Mouse (Mus musculus) forelimb bud, embryonic 11.5 days (tissue): ENCODE measurements around the gene Nfkb2.

ENCODE experiments used
- DNase-seq: peaks from one replicate; pipeline ENCODE4 v3.0.0-alpha.2; 2012; ENCODE audit warnings: low read depth, low spot score

The Nfkb2 gene

DNA sequence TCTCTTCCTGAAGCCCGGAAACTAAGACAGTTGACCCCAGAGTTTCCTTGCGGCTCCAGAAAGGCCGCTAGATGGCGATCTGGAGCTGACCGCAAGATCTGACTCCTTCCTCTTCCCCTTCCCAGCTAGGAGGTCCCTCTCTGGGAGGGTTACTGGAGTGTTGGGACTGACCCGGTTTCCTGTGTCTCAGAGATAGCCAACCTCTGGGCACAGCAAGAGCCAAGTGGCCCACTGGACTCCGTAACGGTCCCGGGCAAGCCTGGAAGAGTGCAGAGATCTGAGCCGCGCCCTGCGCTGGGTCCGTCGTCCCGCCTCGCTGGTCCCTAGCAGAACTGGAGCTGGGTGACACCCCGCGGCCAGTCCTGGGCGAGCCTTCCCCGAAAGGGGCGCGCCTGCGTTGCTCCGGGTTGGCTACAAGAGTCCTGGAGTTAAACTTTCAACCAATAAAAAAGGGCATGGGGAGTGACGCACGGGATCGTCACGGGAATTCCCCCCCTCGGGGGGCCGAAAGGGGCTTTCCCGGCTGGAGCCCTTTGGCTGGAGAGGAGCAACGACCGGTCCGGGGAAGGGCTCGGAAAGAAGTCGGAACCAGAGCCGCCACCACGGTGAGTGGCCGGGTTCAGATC lies at the start of gene Nfkb2:
TSS of gene Nfkb2 (plus strand) at position 105 of the 626 bp plus-strand sequence.
- peak; percentile 89 for DNase-seq

DNA sequence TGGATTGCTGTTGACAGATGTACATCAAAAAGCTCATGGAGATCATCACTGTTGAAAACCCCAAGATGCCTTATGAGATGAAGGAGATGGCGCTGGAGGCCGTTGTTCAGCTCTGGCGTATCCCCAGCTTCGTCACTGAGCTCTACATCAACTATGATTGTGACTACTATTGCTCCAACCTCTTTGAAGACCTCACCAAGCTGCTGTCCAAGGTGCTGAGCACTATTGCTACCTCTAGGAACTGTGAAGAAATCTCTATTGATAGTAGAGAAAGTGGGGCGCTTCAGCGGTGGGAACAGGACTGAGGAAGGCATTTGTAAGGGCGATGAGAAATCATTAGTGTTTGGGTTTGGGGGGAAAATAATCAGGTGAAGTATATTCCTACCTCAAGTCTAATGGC lies 39.4 kb upstream of the Nfkb2 start:
- DNase-seq, result no peak

DNA sequence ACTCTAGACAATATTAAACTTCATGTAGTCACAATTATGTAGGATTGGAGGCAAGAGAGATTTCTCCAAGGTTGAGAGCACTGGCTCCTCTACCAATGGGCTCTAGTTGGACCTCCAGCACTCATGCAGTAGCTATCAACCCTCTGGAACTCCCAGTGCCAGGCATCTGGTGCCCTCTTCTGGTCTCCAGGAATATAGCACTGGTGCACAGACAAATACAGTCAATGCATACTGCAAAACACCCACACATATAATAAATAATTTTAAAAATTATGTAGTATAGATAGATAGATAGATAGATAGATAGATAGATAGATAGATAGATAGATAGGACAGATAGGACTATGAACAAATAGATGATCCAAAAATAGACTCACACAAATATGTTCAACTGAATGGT lies 28.8 kb upstream of the Nfkb2 start:
- DNase-seq, result no peak

DNA sequence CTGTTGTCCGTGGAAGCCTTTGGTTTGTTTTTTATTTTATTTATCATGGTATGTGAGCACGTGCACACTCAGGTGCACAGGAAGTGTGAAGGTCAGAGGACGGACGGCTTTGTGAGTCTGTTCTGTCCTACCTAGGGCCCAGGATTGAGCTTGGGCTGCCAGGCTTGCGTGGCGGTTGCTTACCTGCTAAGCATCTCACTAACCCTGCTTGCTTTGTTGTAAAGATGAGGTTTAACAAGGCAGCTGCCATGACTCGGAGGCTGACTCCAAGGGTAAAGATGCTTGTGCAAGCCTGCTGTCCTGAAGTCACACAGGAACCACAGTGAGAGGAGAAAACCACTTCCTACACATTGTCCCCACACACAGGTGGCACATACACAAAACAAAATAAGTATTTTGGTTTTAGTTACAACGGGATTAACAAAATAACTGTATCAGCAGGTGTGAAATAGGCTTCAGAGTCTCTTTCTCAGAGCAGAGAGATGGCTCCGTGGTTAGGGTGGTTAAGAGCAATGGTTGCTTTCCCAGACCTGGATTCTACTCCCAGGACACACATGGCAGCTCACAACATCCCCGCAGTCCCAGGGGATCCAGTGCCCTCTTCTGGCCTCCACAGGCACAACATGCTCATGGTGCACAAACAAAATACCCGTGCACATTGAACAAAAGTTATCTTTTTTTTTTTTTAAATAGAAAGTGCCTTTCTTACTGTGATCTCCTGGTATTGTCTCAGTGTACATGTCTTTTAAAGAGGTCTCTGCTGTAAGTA lies 21.9 kb upstream of the Nfkb2 start:
- DNase-seq, result no peak

DNA sequence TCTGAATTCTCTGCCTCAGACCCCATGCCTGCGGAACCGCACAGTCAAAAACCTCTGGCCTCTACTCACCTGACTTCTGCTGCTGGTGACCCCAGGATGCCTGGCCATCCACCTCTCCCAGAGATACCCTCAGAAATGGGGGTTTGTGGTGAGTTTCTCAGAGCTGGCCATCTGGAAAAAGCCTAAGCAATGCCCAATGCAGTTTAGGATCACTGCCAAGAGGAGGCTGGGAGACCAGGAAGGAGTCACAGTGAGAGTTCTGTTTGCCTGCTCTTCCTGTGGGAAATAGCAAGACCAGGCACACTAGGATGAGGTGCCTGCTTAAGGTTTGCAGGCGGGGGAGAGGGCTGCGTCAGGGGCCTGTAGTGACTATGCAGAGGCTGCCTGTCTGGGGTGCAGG lies 19.4 kb upstream of the Nfkb2 start:
- no peak for DNase-seq

DNA sequence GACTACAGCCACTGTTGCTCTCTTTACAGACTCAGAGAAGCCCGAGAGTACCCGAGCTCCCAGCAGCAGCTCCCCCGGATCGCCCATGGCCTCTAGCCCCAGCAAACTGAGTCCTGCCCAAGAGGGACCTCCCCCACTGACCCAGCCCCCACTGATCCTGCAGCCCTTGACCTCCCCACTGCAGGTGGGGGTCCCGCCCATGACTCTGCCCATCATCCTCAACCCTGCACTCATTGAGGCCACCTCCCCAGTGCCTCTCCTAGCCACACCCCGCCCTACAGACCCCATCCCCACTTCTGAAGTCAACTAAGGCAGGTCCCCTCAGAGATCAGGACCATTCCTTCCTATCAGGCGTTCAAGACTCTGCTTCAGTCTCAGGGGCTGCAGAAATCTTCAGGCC lies 18.5 kb upstream of the Nfkb2 start:
- DNase-seq, result no peak

DNA sequence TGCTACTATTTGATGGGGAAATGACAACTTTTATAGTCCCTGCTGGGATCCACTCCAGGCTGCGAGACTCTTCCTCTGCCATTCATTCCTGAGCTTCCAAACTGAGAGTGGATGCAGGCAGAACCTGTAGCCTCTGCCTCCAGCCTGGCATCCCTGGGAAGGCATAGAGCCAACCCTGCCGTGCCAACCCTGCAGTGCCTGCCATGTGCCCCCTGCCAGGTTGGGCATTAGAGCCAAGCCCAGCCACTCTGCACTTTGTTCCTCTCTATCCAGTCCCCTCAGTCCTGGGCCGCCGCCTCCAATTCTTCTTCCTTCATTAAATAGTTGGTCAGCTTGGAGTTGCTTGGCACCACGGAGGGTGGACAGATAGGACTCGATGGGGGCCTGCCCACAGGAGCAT lies 18.1 kb upstream of the Nfkb2 start:
- DNase-seq, result no peak

DNA sequence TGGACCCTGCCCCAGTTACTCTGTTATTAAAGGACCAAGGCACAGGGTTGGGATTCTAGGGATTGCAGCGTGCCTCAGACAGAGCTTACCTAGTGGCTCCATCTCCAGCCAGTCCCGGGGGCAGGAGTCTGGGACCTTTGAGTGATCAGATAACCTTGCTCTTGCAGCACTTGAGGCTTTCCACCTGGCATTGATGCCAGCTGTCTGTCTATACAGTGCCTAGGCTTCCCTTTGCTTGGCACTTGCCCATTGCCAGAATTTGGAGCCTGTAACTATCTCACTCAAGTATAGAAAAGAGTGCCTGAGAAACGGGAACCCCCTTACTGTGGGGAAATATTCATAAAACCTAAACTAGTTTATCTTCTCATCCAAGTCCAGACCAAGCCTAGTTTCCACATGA lies 17.2 kb upstream of the Nfkb2 start:
- DNase-seq, result no peak

DNA sequence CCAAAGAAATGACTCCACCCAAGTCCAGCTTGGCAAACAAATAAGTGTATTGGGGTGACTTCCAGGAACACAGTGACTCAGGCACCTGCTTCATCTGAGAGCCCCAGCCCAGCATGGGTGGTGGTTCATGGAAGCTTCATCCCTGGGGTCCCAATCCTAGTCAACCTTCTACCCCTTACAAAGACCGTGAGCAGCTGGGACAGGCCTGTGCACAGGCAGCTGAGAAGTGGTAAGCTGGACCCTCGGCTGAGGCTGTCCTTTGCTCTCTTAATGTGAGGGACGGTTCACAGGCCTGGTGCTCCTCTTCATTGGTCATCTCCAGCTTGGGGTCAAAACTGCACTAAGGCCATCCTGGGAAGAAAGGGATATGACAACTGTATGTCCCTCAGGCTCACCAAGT lies 16.6 kb upstream of the Nfkb2 start:
- DNase-seq, result no peak

DNA sequence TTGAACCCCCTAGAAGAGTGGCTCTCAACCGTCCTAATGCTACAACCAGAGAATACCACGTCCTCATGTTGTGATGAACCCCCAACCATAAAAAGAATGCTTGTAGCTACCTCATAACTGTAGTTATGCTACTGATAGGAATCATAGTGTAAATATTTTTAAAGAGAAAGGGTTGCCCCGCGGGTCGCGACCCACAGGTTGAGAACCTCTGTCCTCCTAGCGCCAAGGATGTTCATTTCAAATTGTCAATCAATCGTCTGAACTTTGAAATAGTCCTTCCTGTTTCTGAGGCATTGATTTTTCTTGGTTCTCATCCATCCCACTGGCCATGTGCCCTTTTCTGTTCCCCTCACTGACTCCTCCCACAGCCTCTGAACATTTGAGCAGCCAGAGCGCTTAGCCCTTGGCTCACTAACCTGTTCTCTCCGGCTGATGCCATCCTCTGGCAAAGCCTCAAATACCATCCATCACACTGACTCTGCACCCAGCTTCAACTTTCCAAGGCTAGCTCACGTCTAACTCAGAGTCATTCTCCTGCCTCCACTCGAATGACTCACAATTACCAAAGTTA lies 13.5 kb upstream of the Nfkb2 start:
- DNase-seq, result no peak

DNA sequence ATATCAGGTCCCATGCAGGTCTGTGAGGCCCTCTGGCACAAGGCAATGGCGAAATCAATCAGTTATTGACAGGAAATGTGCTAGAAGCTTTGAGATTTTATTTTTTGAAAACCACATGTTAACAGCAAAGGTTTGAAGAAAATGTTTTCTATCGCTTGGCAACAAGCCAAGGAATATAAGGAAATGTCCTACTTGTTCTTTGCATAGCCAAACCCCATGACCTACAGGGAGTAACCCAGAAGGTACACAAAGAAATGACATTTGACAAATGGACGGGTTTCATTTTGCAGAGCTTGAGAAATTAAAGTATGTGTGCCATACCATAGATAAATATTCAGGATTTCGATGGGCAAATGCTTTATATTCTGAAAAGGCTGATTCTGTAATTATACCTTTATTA lies 7.2 kb upstream of the Nfkb2 start:
- no peak for DNase-seq

DNA sequence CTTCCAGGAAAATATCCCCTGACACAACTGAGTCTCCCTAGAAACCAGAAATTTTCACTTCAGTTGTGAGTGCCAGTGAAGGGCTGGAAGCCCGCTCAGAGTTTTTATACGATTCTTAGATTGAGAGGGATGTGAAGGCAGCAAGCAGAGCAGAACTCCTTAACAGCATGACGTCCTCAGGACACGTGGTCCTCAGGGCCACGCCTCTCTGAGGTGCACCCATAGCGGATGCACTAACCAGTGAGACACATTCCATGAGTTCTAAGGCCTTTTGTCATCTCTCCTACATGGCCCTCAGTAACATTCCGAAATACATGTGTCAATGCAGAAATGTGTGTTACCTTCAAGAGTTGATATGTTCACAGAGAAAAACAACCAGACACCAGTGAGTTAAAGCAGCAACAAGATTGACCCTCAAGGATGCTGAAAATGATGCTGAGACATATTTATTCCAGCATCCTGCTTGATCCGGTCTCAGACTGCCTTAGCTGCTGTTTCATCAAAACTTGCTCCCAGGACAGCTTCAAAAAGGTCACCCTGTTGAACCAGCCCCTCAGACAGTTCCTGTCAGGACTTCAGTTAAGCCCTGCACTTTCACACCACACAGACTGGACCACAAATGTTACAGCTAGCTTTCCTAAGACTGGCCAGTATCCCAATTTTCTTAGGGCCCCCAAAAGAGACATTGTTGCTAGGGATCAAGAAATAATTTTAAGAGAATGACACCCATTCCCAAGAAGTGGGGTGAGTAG lies 3.6 kb upstream of the Nfkb2 start:
- no peak for DNase-seq

DNA sequence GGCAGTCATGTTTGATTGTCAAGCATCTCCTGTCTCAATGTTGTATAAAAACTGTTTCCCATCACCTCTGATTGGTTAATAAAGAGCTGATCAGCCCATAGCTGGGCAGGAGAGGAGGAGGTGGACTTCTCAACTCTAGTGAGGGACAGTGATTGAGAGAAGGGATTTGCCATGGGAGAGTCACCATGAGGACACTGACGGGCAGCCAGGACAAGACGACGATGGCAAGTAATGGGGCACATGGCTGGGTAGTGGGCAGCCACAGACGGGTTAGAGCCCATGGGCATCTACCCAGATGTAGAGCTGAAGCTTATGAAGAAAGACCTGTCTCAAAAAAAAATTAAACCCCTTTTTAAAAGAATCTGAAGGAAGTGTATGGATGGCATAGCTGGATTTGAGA lies 1.6 kb upstream of the Nfkb2 start:
- DNase-seq, result no peak

DNA sequence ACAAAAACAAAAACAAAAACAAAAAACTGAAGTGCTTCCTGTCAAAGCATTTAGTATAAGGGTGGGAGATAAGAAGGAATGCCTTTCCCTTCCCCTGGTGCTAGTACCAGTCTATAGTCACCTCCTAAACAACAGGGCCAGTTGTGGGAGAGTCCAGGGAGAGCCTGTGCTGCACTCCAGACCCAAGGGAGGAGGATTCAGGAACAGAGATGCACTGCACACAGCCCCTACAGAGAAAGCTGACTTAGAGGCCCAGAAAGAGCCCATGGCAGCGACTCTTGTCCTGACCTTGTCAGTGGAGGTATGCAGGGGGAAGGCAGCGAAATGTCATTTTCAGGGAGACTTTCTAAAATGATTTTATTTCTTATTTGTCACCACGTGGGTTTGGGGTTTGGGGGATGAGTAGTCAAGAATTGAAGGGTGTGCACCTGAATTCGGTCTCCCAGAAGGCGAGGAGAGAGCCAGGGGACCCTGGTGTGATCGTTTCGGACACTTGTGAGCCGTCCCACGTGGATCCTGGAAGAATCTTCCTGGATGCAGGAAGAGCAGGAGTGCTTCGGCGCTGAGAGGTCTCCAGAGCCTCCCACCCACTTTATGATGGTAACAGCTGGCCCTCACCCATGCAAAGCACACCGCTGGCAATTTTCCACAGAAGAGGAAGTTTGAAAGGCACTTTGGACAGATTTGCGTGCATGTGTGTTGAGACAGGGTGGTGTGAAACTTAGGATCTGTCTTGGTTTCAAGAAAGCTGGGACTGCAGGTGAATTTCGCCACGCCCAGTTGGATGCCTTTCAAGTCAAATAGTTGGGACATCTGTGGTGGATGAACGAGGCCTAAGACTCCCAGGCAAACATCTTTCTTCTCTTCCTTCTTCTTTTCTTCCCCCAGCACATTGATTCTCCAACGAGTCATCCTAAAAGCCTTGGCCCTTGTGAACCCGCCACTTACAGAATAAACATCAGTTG lies 587 bp upstream of the Nfkb2 start:
- DNase-seq, result no peak

DNA sequence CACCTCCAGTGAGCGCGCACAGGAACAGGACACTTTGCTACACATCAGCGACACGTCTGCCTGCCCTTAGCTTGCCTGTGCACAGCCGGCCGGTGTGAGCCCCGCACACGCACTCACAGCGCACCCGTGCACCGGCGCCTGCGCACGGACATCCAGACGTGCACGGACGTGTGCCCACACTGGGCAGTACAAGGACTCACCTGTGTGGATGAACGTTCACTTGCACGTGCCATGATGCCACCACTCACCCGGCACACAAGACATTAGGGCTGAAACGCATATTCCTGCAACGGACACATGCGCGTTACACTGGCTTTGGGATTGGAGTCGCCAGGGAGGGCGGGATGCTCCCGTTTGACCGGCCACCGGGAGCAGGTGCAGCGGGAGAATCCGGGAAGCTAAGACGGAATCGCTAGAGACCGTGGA lies 801 bp downstream of the Nfkb2 start:
- no peak for DNase-seq

DNA sequence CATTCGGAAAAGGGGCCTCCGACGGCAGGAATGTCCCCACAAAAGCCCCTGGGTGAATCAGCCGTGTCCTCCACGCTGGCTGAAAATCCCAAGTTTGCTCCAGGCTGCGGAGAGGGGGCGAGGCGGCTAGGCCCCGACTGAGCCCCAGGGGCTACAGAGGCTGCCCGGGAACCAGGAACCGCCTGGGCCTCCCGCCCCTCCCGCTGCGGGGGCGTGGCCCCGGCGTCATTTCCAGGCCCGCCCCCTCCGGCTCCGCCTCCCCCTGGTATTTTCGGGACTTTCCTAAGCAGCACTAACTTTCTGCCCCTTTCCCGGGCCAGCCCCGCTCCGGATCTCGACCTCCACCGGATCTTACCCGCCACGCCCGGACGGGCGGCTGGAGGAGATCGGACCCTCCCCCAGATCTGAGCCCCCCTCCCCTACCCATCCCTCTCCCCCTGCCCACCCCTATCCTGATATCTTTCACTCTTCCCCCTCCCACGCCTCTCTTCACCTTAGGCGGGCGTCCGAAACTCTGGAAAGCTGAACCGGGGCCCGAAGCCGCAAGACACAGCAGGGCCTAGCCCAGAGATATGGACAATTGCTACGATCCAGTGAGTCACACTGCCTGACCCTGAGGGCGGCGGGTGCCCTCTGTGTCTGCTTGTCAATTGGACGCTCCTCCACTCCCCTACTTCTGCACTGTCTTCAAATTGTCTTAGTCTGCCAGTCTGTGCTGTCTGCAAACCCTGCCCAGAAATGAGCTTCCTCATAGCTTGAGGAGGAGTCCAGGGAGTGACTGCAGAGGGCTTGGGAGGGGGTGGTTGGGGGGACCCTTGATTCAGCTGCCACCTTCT lies 1.5 kb downstream of the Nfkb2 start:
- DNase-seq, result peak; percentile 80

DNA sequence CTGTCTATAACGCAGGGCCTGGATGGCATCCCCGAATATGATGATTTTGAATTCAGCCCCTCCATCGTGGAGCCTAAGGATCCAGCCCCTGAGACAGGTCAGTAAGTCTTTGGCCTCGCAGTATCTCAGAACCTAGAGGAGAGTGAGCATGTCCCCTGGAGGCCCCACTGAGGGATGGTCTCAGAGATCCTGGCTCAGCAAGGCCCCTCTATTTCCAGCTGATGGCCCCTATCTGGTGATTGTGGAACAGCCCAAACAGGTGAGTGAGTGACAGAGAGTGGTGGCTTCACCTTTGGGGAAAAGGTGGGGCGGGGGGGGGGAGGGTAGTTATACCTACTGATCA lies 2.1 kb downstream of the Nfkb2 start:
- no peak for DNase-seq

DNA sequence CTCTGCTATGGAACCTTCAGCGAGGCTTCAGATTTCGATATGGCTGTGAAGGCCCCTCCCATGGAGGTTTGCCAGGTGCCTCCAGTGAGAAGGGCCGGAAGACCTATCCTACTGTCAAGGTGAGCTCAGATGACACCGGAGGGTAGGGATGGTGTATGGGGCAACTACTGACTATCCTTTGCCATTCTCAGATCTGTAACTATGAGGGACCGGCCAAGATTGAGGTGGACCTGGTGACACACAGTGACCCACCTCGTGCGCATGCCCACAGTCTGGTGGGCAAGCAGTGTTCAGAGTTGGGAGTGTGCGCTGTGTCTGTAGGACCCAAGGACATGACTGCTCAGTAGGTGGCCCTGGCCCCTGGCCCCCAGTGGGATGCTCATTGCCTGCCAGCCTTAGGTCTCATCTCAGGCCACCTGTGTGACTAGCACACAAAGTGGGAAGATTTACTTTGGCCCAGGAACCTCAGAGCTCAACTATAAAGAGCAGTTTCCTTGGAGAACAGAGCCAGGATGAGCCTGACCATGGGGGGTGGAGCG lies 2.7 kb downstream of the Nfkb2 start:
- no peak for DNase-seq

DNA sequence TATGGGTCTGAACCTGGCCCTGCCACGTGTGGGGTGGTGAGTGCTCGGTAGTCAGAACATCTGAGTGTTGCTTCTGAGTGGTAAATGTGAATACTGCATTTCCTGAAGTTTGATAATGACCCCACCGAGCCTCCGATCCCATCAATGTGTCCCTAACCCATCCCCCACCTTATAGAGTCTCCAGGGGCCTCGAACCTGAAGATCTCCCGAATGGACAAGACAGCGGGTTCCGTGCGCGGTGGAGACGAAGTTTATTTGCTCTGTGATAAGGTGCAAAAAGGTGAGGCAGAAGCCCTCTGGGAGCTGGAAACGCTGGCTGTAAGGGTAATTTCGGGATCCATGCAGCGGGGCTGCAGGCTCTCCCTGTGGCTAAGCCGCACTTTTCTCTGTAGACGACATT lies 3.7 kb downstream of the Nfkb2 start:
- DNase-seq, result no peak

DNA sequence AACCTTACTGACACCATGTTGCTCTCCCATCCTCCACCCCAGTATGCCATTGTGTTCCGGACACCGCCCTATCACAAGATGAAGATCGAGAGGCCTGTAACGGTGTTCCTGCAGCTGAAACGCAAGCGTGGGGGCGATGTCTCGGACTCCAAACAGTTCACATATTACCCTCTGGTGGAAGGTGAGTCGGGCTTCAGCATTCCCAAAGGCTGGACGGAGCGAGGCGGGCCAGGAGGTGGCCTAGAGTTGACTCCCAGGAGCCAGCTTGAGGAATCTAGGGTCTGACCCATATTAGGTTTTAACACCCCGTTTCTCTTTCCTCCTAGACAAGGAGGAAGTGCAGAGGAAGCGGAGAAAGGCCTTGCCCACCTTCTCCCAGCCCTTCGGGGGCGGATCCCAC lies 4.2 kb downstream of the Nfkb2 start:
- DNase-seq, result no peak
